Mouse (Mus musculus): ENCODE data around the gene Cyp2g1. TPM values are rescaled to one million over a fixed set of nuclear protein-coding genes. Genes with fewer than 3 reads are reported as not detected.

Cyp2g1 gene
- polyA plus RNA-seq (2012; fragmentation: generic; extraction: Trizol), result not detected

GRCm38 (mm10) chr7:26808592-26808991 is at the start of gene Cyp2g1:
Cyp2g1 (plus strand) TSS chr7:26808892.

GRCm38 (mm10) chr7:26835059-26835458 is 26.4 kb downstream of the Cyp2g1 start, which contains the start of gene Cyp2a5:
Cyp2a5 (plus strand) TSS chr7:26835305.

Other genes with a start within 250 kb of the Cyp2g1 start
- not detected for gene Vmn1r185, start 190.4 kb upstream of the Cyp2g1 start, polyA plus RNA-seq (2012; fragmentation: generic; extraction: Trizol)
- not detected for gene Cyp2b23, start 122.5 kb upstream of the Cyp2g1 start, polyA plus RNA-seq (2012; fragmentation: generic; extraction: Trizol)
- gene Cyp2b19, start 51.8 kb upstream of the Cyp2g1 start, polyA plus RNA-seq (2012; fragmentation: generic; extraction: Trizol), result not detected
- not detected for gene Cyp2a5, start 26.4 kb downstream of the Cyp2g1 start, polyA plus RNA-seq (2012; fragmentation: generic; extraction: Trizol)
- gene Cyp2a22, start 130.5 kb downstream of the Cyp2g1 start, polyA plus RNA-seq (2012; fragmentation: generic; extraction: Trizol), result not detected
- gene Cyp2a12, start 220.2 kb downstream of the Cyp2g1 start, polyA plus RNA-seq (2012; fragmentation: generic; extraction: Trizol), result not detected

All from C3H10T1/2 (cell line).